Mouse (Mus musculus) hindbrain, embryonic 11.5 days (tissue): Measurements from ENCODE around the gene Kcnj9. TPM values are rescaled to one million over a fixed set of nuclear protein-coding genes. Genes with fewer than 3 reads are reported as not detected.

Source experiments
- ATAC-seq: fragments of 200-750 bp; cut with Nextera tagmentation; 2 replicates; pipeline ENCODE4 v1.8.0; 2017; ENCODE audit warnings: mild to moderate bottlenecking, moderate TSS enrichment, moderate library complexity; ENCODE audit not compliant: low FRiP score
- DNase-seq: peaks from one replicate; pipeline ENCODE4 v3.0.0-alpha.2; 2015; ENCODE audit warnings: low spot score
- H3K27ac ChIP-seq: fragments of 300-500 bp; sonication (generic); 2 replicates; pipeline ENCODE4 v1.5.1; 2014; ENCODE audit warnings: mild to moderate bottlenecking, low read depth, low read length
- H3K27me3 ChIP-seq: fragments of 300-500 bp; sonication (generic); 2 replicates; pipeline ENCODE4 v1.6.1; 2014; ENCODE audit warnings: mild to moderate bottlenecking, low read length, moderate library complexity, mixed read lengths; ENCODE audit not compliant: control insufficient read depth, insufficient read depth
- H3K36me3 ChIP-seq: fragments of 300-500 bp; sonication (generic); 2 replicates; pipeline ENCODE4 v1.6.1; 2014; ENCODE audit warnings: mild to moderate bottlenecking, low read length, moderate library complexity, mixed read lengths; ENCODE audit not compliant: control insufficient read depth, insufficient read depth
- H3K4me1 ChIP-seq: fragments of 300-500 bp; sonication (generic); replicated peaks from 2 replicates; pipeline ENCODE4 v1.6.1; 2014; ENCODE audit warnings: low read length, mixed read lengths; ENCODE audit not compliant: control insufficient read depth, insufficient read depth
- H3K4me2 ChIP-seq: fragments of 300-500 bp; sonication (generic); replicated peaks from 2 replicates; pipeline ENCODE4 v1.6.1; 2014; ENCODE audit warnings: mild to moderate bottlenecking, low read depth, low read length
- H3K4me3 ChIP-seq: fragments of 300-500 bp; sonication (generic); 2 replicates; pipeline ENCODE4 v1.5.1; 2014; ENCODE audit warnings: low read depth, low read length
- H3K9ac ChIP-seq: fragments of 300-500 bp; sonication (generic); 2 replicates; pipeline ENCODE4 v1.6.1; 2014; ENCODE audit warnings: low read depth, low read length
- H3K9me3 ChIP-seq: fragments of 300-500 bp; sonication (generic); 2 replicates; pipeline ENCODE4 v1.6.1; 2016; ENCODE audit warnings: low read length; ENCODE audit not compliant: control insufficient read depth
- WGBS: fragments of 180-500 bp; shearing (Covaris S2); extraction: QIAGEN DNeasy Blood & Tissue Kit; methylation state at CpG from one replicate; pipeline ENCODE4 v1.1.7; 2014; 5-methylcytosine and 5-hydroxymethylcytosine counted together
- polyA plus RNA-seq: library from polyadenylated mRNA; unstranded; fragments of >200 nt; fragmentation: Nextera tagmentation; extraction: Ambion mirVana; gene quantifications from 2 replicates; pipeline ENCODE4 v1.2.1, GENCODE M21; 2014

Gene Kcnj9
- polyA plus RNA-seq, 1 experiment from 2014 or later: 0.46 TPM

DNA sequence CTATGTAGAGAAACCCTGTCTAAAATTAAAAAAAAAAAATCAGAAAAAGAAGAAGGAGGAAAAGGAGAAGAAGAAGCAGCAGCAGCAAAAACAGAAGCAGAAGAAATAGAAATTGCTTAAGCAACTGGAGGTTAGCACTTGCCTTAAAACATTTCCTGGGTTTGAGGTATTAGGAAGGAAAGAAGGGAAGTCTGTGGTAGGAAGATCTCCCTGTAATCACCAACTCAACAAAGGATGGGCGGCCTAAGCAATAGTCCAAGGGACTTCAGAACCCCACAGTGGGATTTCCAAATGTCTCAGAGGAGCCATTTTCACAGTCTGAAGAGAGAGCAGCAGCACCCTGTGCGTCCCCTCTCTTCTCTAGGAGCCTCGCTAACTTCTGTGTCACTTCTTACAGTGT lies 23.3 kb upstream of the Kcnj9 start:
- no peaks in the 10 kb centered on the region for H3K9me3 ChIP-seq
- H3K27me3 ChIP-seq: no peaks in the 10 kb centered on the region
- H3K27ac ChIP-seq: no peak overlapping the region
- H3K4me1 ChIP-seq: peaks cover 15% of the 10 kb centered on the region
- H3K36me3 ChIP-seq: no peaks in the 10 kb centered on the region
- ATAC-seq: no peak
- H3K4me2 ChIP-seq: no peak overlapping the region
- H3K9ac ChIP-seq: no peak overlapping the region
- H3K4me3 ChIP-seq: no peak overlapping the region
- DNase-seq: no peak
- 79% methylated on average over 3 of the region's 3 CpGs for WGBS

- DNase-seq (no peak), ATAC-seq (no peak)
- Histone ChIP-seq H3K27ac (no peak overlapping the region), H3K9ac (no peak overlapping the region), H3K9me3 (no peaks in the 10 kb centered on the region), H3K4me2 (no peak overlapping the region), H3K4me1 (peaks cover 15% of the 10 kb centered on the region), H3K27me3 (no peaks in the 10 kb centered on the region), H3K4me3 (no peak overlapping the region), H3K36me3 (no peaks in the 10 kb centered on the region)
- 79% methylated on average over 6 of the region's 6 CpGs for WGBS
Observed at GRCm38 (mm10) chr1:172352001-172352400, 22.9 kb upstream of the Kcnj9 start.

- peak; percentile 88 for DNase-seq
- Histone ChIP-seq H3K4me1 (peaks cover 15% of the 10 kb centered on the region), H3K27me3 (no peaks in the 10 kb centered on the region), H3K4me3 (no peak overlapping the region), H3K4me2 (peak overlapping the region; percentile 25), H3K9ac (peak overlapping the region; percentile 53), H3K36me3 (no peaks in the 10 kb centered on the region), H3K9me3 (no peaks in the 10 kb centered on the region), H3K27ac (peak overlapping the region; percentile 93)
- WGBS: 6% methylated on average over 19 of the region's 19 CpGs
- ATAC-seq: peak; percentile 98
Observed at GRCm38 (mm10) chr1:172349916-172350812, 21.0 kb upstream of the Kcnj9 start.

GRCm38 (mm10) chr1:172349504-172349903 lies 20.4 kb upstream of the Kcnj9 start:
- no peaks in the 10 kb centered on the region for H3K9me3 ChIP-seq
- H3K27me3 ChIP-seq: no peaks in the 10 kb centered on the region
- H3K4me2 ChIP-seq: peak overlapping the region; percentile 25
- WGBS: 35% methylated on average over 5 of the region's 5 CpGs
- no peak overlapping the region for H3K4me3 ChIP-seq
- peaks cover 15% of the 10 kb centered on the region for H3K4me1 ChIP-seq
- H3K27ac ChIP-seq: peak overlapping the region; percentile 93
- peak overlapping the region; percentile 53; the same call in 1 of the 2 replicates for H3K9ac ChIP-seq
- ATAC-seq: peak; percentile 51
- DNase-seq: no peak
- H3K36me3 ChIP-seq: no peaks in the 10 kb centered on the region

GRCm38 (mm10) chr1:172347382-172347781 lies 18.3 kb upstream of the Kcnj9 start:
- DNase-seq (no peak), ATAC-seq (no peak)
- H3K27me3 ChIP-seq: no peaks in the 10 kb centered on the region
- no peak overlapping the region for H3K4me2 ChIP-seq
- H3K9me3 ChIP-seq: no peaks in the 10 kb centered on the region
- WGBS: 89% methylated on average over 12 of the region's 12 CpGs
- H3K4me1 ChIP-seq: peaks cover 13% of the 10 kb centered on the region
- H3K27ac ChIP-seq: no peak overlapping the region
- H3K4me3 ChIP-seq: no peak overlapping the region
- H3K36me3 ChIP-seq: no peaks in the 10 kb centered on the region
- no peak overlapping the region for H3K9ac ChIP-seq

- no peak overlapping the region for H3K4me3 ChIP-seq
- H3K4me2 ChIP-seq: no peak overlapping the region
- no peaks in the 10 kb centered on the region for H3K27me3 ChIP-seq
- 93% methylated on average over 10 of the region's 10 CpGs for WGBS
- no peak overlapping the region for H3K9ac ChIP-seq
- ATAC-seq: no peak
- peaks cover 13% of the 10 kb centered on the region for H3K4me1 ChIP-seq
- no peak overlapping the region for H3K27ac ChIP-seq
- no peaks in the 10 kb centered on the region for H3K9me3 ChIP-seq
- H3K36me3 ChIP-seq: no peaks in the 10 kb centered on the region
- DNase-seq: no peak
Observed at GRCm38 (mm10) chr1:172346707-172347106, 17.6 kb upstream of the Kcnj9 start.

GRCm38 (mm10) chr1:172344820-172345219 lies 15.7 kb upstream of the Kcnj9 start:
- no peak overlapping the region for H3K4me3 ChIP-seq
- H3K27me3 ChIP-seq: peaks cover 4% of the 10 kb centered on the region; the same call in 1 of the 2 replicates
- no peak for DNase-seq
- no peak overlapping the region for H3K27ac ChIP-seq
- peaks cover 10% of the 10 kb centered on the region for H3K4me1 ChIP-seq
- H3K36me3 ChIP-seq: no peaks in the 10 kb centered on the region
- WGBS: 86% methylated on average over 7 of the region's 7 CpGs
- no peak overlapping the region for H3K9ac ChIP-seq
- H3K4me2 ChIP-seq: no peak overlapping the region
- no peaks in the 10 kb centered on the region for H3K9me3 ChIP-seq
- ATAC-seq: no peak

- DNase-seq (no peak), ATAC-seq (no peak)
- Histone ChIP-seq H3K36me3 (no peaks in the 10 kb centered on the region), H3K27ac (no peak overlapping the region), H3K4me3 (no peak overlapping the region), H3K9me3 (no peaks in the 10 kb centered on the region), H3K4me2 (no peak overlapping the region), H3K4me1 (peaks cover 4% of the 10 kb centered on the region; the same call in 1 of the 2 replicates), H3K9ac (no peak overlapping the region), H3K27me3 (peaks cover 4% of the 10 kb centered on the region; the same call in 1 of the 2 replicates)
- 59% methylated on average over 3 of the region's 3 CpGs for WGBS
Observed at GRCm38 (mm10) chr1:172343914-172344313, 14.8 kb upstream of the Kcnj9 start.

DNA sequence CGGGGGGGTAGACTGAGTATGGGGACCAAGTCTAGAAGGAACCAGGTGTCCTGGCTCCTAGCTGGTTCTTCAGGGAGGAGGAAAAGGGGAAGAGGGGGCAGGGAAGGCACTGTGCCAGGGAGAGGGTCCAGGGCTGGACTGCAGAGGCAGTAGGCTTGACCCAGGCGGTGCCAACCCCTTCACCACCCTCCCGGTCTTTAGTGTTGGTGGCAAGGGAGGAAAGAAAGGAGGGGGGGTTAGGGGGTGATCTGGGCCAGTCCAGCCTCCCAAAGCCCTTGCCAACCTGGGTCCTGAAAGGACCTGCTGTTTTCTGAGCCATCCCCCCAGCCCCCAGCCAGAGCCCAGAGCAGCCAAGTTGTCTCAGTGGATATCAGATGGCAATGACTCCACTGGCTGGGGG lies 13.6 kb upstream of the Kcnj9 start:
- Histone ChIP-seq H3K27me3 (peaks cover 4% of the 10 kb centered on the region; the same call in 1 of the 2 replicates), H3K4me2 (0 out of 2 replicates have a peak overlapping the region, but pooled peaks have one; percentile 0), H3K4me3 (no peak overlapping the region), H3K27ac (no peak overlapping the region), H3K36me3 (no peaks in the 10 kb centered on the region), H3K9me3 (no peaks in the 10 kb centered on the region), H3K4me1 (peaks cover 4% of the 10 kb centered on the region; the same call in 1 of the 2 replicates), H3K9ac (no peak overlapping the region)
- DNase-seq (no peak), ATAC-seq (no peak)
- whole genome bisulfite sequencing: 85% methylated on average over 3 of the region's 3 CpGs
